Mouse (Mus musculus): ENCODE measurements around the gene Trmt2b. TPM values are rescaled to one million over a fixed set of nuclear protein-coding genes. Genes with fewer than 3 reads are reported as not detected.

Gene Trmt2b
- polyA plus RNA-seq, 1 experiment = 2.4 TPM

DNA sequence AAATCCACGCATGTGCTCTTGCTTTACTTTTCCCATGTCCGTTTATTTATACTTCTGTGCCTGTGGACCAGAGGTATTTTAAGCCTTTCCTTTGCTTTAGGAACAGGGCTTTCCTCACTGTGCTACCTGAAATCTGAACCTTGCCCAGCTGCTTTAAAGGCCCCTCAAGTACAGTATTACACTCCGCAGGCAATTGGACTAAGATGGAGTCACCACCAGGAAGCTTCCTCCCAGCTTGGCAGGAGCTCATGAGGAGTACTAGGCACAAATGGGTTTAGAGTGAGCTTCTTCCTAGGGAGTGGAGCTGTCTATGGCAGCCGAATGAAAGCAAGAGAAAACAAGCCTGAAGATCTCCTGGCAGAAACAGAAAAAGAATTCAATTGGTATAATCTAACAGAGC is 20.4 kb upstream of the Trmt2b start:
- no peak for TF ChIP-seq CTCF (IDR thresholded peaks at IDR 0.05; ENCODE audit: control insufficient read depth, insufficient read depth, insufficient replicate concordance, low read depth, low read length)
- no peak for TF ChIP-seq POLR2A (IDR thresholded peaks at IDR 0.05; ENCODE audit: control insufficient read depth, low read depth, low read length)
- Histone ChIP-seq H3K27me3 (ENCODE audit: control insufficient read depth, insufficient read depth, low read length) (no peaks in the 10 kb centered on the region), H3K4me1 (ENCODE audit: control insufficient read depth, insufficient read depth, low read length) (peaks cover 2% of the 10 kb centered on the region), H3K27ac (ENCODE audit: control insufficient read depth, insufficient read depth, low read depth, low read length) (peak overlapping the region; percentile 6; the same call in 1 of the 2 replicates), H3K36me3 (ENCODE audit: control insufficient read depth, insufficient read depth, low read length) (no peaks in the 10 kb centered on the region), H3K4me3 (ENCODE audit: control insufficient read depth, low read depth, low read length) (no peak overlapping the region)

DNA sequence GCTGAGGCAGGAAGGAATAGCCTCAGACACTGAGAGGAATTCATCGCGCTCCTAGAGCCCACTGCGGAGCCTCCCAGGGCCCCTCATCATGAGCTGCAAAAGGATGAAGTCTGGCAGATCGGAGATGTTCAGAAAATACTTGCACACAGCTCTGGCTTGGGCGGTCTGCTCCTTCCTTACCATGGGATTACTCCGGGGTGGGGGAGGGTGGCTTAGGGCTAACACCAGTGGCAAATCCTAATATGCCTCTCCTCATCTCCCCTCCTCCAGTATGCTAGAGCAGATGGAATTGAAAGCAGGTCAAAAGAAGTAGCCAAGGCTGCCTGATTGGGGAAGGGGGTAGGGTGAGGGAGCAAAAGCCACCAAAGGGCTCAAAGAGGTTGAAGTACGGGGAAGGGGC is 20.0 kb upstream of the Trmt2b start:
- H3K27ac ChIP-seq (ENCODE audit: control insufficient read depth, insufficient read depth, low read depth, low read length) = peak overlapping the region; percentile 75
- H3K36me3 ChIP-seq (ENCODE audit: control insufficient read depth, insufficient read depth, low read length) = no peaks in the 10 kb centered on the region
- TF ChIP-seq POLR2A (IDR thresholded peaks at IDR 0.05; ENCODE audit: control insufficient read depth, low read depth, low read length) = no peak
- peak overlapping the region; percentile 65 for H3K4me3 ChIP-seq (ENCODE audit: control insufficient read depth, low read depth, low read length)
- H3K27me3 ChIP-seq (ENCODE audit: control insufficient read depth, insufficient read depth, low read length) = no peaks in the 10 kb centered on the region
- H3K4me1 ChIP-seq (ENCODE audit: control insufficient read depth, insufficient read depth, low read length) = peaks cover 2% of the 10 kb centered on the region

- no peaks in the 10 kb centered on the region for H3K27me3 ChIP-seq (ENCODE audit: control insufficient read depth, insufficient read depth, low read length)
- H3K4me3 ChIP-seq (ENCODE audit: control insufficient read depth, low read depth, low read length) = peak overlapping the region; percentile 65
- no peaks in the 10 kb centered on the region for H3K36me3 ChIP-seq (ENCODE audit: control insufficient read depth, insufficient read depth, low read length)
- H3K27ac ChIP-seq (ENCODE audit: control insufficient read depth, insufficient read depth, low read depth, low read length) = peak overlapping the region; percentile 75
- peaks cover 2% of the 10 kb centered on the region for H3K4me1 ChIP-seq (ENCODE audit: control insufficient read depth, insufficient read depth, low read length)
- no peak for TF ChIP-seq POLR2A (IDR thresholded peaks at IDR 0.05; ENCODE audit: control insufficient read depth, low read depth, low read length)
- TF ChIP-seq CTCF (IDR thresholded peaks at IDR 0.05; ENCODE audit: control insufficient read depth, insufficient read depth, insufficient replicate concordance, low read depth, low read length) = no peak
Measured at GRCm38 (mm10) chrX:134296301-134296700, 19.5 kb upstream of the Trmt2b start.

GRCm38 (mm10) chrX:134287305-134287704 is 10.5 kb upstream of the Trmt2b start:
- no peak for TF ChIP-seq CTCF (IDR thresholded peaks at IDR 0.05; ENCODE audit: control insufficient read depth, insufficient read depth, insufficient replicate concordance, low read depth, low read length)
- no peak for TF ChIP-seq POLR2A (IDR thresholded peaks at IDR 0.05; ENCODE audit: control insufficient read depth, low read depth, low read length)
- Histone ChIP-seq H3K27me3 (ENCODE audit: control insufficient read depth, insufficient read depth, low read length) (no peaks in the 10 kb centered on the region), H3K4me3 (ENCODE audit: control insufficient read depth, low read depth, low read length) (no peak overlapping the region), H3K4me1 (ENCODE audit: control insufficient read depth, insufficient read depth, low read length) (no peaks in the 10 kb centered on the region), H3K36me3 (ENCODE audit: control insufficient read depth, insufficient read depth, low read length) (no peaks in the 10 kb centered on the region), H3K27ac (ENCODE audit: control insufficient read depth, insufficient read depth, low read depth, low read length) (no peak overlapping the region)

DNA sequence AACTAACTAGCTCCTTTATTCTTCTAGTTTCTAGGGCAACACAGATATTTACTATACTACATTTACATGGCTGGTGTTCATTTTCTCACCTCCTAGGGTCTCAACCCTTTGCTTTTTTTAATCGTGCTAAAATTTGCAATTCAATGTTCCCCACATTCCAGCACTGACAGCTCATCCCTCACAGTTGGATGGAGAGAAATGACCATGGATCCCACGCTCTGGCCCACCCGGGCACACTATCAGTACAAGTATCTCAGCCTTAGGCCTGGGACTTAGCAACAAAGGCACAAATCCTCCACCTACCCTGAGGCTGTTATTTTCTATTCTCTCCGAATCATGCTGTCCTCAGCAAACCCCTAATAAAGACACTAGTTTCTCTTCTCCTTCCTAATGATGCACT is 9.0 kb upstream of the Trmt2b start:
- Histone ChIP-seq H3K27me3 (ENCODE audit: control insufficient read depth, insufficient read depth, low read length) (no peaks in the 10 kb centered on the region), H3K27ac (ENCODE audit: control insufficient read depth, insufficient read depth, low read depth, low read length) (no peak overlapping the region), H3K36me3 (ENCODE audit: control insufficient read depth, insufficient read depth, low read length) (no peaks in the 10 kb centered on the region), H3K4me1 (ENCODE audit: control insufficient read depth, insufficient read depth, low read length) (no peaks in the 10 kb centered on the region), H3K4me3 (ENCODE audit: control insufficient read depth, low read depth, low read length) (no peak overlapping the region)
- TF ChIP-seq CTCF (IDR thresholded peaks at IDR 0.05; ENCODE audit: control insufficient read depth, insufficient read depth, insufficient replicate concordance, low read depth, low read length) (no peak), POLR2A (IDR thresholded peaks at IDR 0.05; ENCODE audit: control insufficient read depth, low read depth, low read length) (no peak)

DNA sequence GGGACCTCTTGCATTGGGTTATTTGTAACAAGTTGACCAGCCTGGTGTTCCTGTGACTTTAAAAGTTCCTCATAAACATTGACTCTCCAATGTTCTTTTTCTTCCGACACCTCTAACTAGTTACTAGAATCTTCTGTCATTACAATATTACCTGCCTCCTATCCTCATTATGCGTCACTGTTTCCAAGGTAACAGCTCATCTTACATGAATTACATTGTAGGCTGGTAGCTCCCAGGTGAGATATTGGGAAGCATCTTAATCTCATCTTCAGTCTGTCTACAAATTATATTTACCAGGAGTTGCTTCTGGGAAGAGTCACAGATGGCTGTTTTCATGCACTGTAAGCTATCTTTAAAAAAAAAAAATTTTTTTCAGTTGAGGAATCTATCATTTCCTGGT is 8.3 kb upstream of the Trmt2b start:
- no peak for TF ChIP-seq POLR2A (IDR thresholded peaks at IDR 0.05; ENCODE audit: control insufficient read depth, low read depth, low read length)
- TF ChIP-seq CTCF (IDR thresholded peaks at IDR 0.05; ENCODE audit: control insufficient read depth, insufficient read depth, insufficient replicate concordance, low read depth, low read length) = no peak
- Histone ChIP-seq H3K4me1 (ENCODE audit: control insufficient read depth, insufficient read depth, low read length) (no peaks in the 10 kb centered on the region), H3K27ac (ENCODE audit: control insufficient read depth, insufficient read depth, low read depth, low read length) (no peak overlapping the region), H3K4me3 (ENCODE audit: control insufficient read depth, low read depth, low read length) (no peak overlapping the region), H3K27me3 (ENCODE audit: control insufficient read depth, insufficient read depth, low read length) (no peaks in the 10 kb centered on the region), H3K36me3 (ENCODE audit: control insufficient read depth, insufficient read depth, low read length) (no peaks in the 10 kb centered on the region)

- TF ChIP-seq CTCF (IDR thresholded peaks at IDR 0.05; ENCODE audit: control insufficient read depth, insufficient read depth, insufficient replicate concordance, low read depth, low read length) = no peak
- TF ChIP-seq POLR2A (IDR thresholded peaks at IDR 0.05; ENCODE audit: control insufficient read depth, low read depth, low read length) = no peak
- H3K27me3 ChIP-seq (ENCODE audit: control insufficient read depth, insufficient read depth, low read length) = no peaks in the 10 kb centered on the region
- no peak overlapping the region for H3K4me3 ChIP-seq (ENCODE audit: control insufficient read depth, low read depth, low read length)
- no peak overlapping the region for H3K27ac ChIP-seq (ENCODE audit: control insufficient read depth, insufficient read depth, low read depth, low read length)
- H3K36me3 ChIP-seq (ENCODE audit: control insufficient read depth, insufficient read depth, low read length) = no peaks in the 10 kb centered on the region
- no peaks in the 10 kb centered on the region for H3K4me1 ChIP-seq (ENCODE audit: control insufficient read depth, insufficient read depth, low read length)
Measured at GRCm38 (mm10) chrX:134280531-134280930, 3.7 kb upstream of the Trmt2b start.

DNA sequence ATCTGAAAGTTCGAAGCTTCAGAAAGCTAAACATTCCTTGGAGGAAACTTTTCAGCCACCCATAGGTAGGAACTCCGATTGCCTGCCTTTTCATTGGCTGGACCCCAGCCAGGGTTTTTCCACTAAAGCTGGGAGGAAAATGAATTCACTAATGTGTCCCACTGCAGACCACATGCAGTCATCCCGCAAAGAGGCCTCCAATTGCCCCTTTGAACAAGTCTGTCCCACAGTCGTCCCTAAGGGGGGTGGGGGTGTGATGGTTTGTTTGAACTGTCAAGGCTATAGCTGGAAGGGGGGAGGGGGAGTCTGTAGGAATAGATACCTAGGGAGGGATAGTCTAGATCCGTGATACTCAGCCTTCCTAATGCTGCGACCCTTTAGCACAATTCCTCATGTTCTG is 1.1 kb downstream of the Trmt2b start:
- Histone ChIP-seq H3K4me3 (ENCODE audit: control insufficient read depth, low read depth, low read length) (no peak overlapping the region), H3K4me1 (ENCODE audit: control insufficient read depth, insufficient read depth, low read length) (no peaks in the 10 kb centered on the region), H3K36me3 (ENCODE audit: control insufficient read depth, insufficient read depth, low read length) (no peaks in the 10 kb centered on the region), H3K27ac (ENCODE audit: control insufficient read depth, insufficient read depth, low read depth, low read length) (no peak overlapping the region), H3K27me3 (ENCODE audit: control insufficient read depth, insufficient read depth, low read length) (no peaks in the 10 kb centered on the region)
- no peak for TF ChIP-seq POLR2A (IDR thresholded peaks at IDR 0.05; ENCODE audit: control insufficient read depth, low read depth, low read length)
- TF ChIP-seq CTCF (IDR thresholded peaks at IDR 0.05; ENCODE audit: control insufficient read depth, insufficient read depth, insufficient replicate concordance, low read depth, low read length) = no peak

Measured in testis, adult 2 months (tissue).